Comparison of ENCODE assay signal across 8 mouse cellular contexts in genomic region chr7:25178787-25179605, GRCm38 (mm10). TPM values are rescaled to one million over a fixed set of nuclear protein-coding genes. Genes with fewer than 3 reads are reported as not detected.
A peak's percentile ranks its signal among the peaks of the same experiment; 100 is the strongest.
DNase-seq lines count a peak whose midpoint lies in the region; ATAC-seq and TF ChIP-seq lines count a peak whose summit lies in the region.

No protein-coding gene starts in this region.

- ATAC-seq in forebrain, embryonic 13.5 days, result peak; percentile 80

- DNase-seq in left cerebral cortex, adult 2 months (ENCODE audit: extremely low spot score in 1 of 2, low spot score in 2 of 2), result peak; percentile 32 to 39
- no peak for DNase-seq in left cerebral cortex, adult 8-10 months (ENCODE audit: low spot score in 2 of 2)
- DNase-seq in cerebellum, adult 18-20 months, result peak; percentile 59 to 65
- DNase-seq in limb, embryonic 10.5 days (ENCODE audit: low spot score), result peak; percentile 57
- no peak for DNase-seq in spleen, postnatal 14 days (ENCODE audit: low spot score in 2 of 2)
- DNase-seq in gastrocnemius, postnatal 10 days, result no peak

- peak overlapping the region; percentile 95 for H3K27ac ChIP-seq in left cerebral cortex, adult 2 months
- H3K27ac ChIP-seq in forebrain, embryonic 13.5 days, result peak overlapping the region; percentile 99
- H3K27ac ChIP-seq in limb, embryonic 10.5 days, result peak overlapping the region; percentile 72
- H3K27ac ChIP-seq in olfactory bulb, adult 2 months (ENCODE audit: insufficient read depth, low read depth, low read length), result peak overlapping the region; percentile 97

- peaks cover 62% of the 10 kb centered on the region for H3K4me1 ChIP-seq in forebrain, embryonic 13.5 days
- peaks cover 41% of the 10 kb centered on the region for H3K4me1 ChIP-seq in limb, embryonic 10.5 days
- peaks cover 28% of the 10 kb centered on the region for H3K4me1 ChIP-seq in olfactory bulb, adult 2 months (ENCODE audit: control insufficient read depth, insufficient read depth, low read length)

- TF ChIP-seq CTCF in left cerebral cortex, adult 2 months (IDR thresholded peaks at IDR 0.05), result no peak
- 0 out of 2 replicates have a peak, but pooled peaks have one; percentile 5 for TF ChIP-seq CTCF in olfactory bulb, adult 2 months (IDR thresholded peaks at IDR 0.05; ENCODE audit: insufficient read depth, low read depth, low read length)

- no peak for TF ChIP-seq POLR2A in olfactory bulb, adult 2 months (IDR thresholded peaks at IDR 0.05; ENCODE audit: insufficient read depth, low read depth, low read length)

- H3K27me3 ChIP-seq in forebrain, embryonic 13.5 days, result peaks cover 54% of the 10 kb centered on the region
- H3K27me3 ChIP-seq in limb, embryonic 10.5 days (ENCODE audit: low read depth, poor library complexity, severe bottlenecking), result peaks cover 100% of the 10 kb centered on the region

- H3K4me3 ChIP-seq in left cerebral cortex, adult 2 months, result peak overlapping the region; percentile 69
- H3K4me3 ChIP-seq in forebrain, embryonic 13.5 days, result peak overlapping the region; percentile 67
- peak overlapping the region; percentile 71 for H3K4me3 ChIP-seq in limb, embryonic 10.5 days
- peak overlapping the region; percentile 83 for H3K4me3 ChIP-seq in olfactory bulb, adult 2 months (ENCODE audit: insufficient read depth, low read depth, low read length)

- no peaks in the 10 kb centered on the region for H3K36me3 ChIP-seq in forebrain, embryonic 13.5 days (ENCODE audit: poor library complexity, severe bottlenecking)
- H3K36me3 ChIP-seq in limb, embryonic 10.5 days, result no peaks in the 10 kb centered on the region

- peak overlapping the region; percentile 92 for H3K9ac ChIP-seq in forebrain, embryonic 13.5 days

- under 1% methylated on average over 50 of the region's 56 CpGs for WGBS in forebrain, embryonic 13.5 days
- under 1% methylated on average over 55 of the region's 56 CpGs for WGBS in limb, embryonic 10.5 days
- WGBS in olfactory bulb, adult 2 months, result under 1% methylated on average over 53 of the region's 56 CpGs

- intact Hi-C loops in left cerebral cortex, adult 2 months (cut with DNase I), result loop anchor here (2.0 kb wide), 1 partner anchor 46 kb away; no protein-coding TSS in a partner anchor

- H3K9me3 ChIP-seq in forebrain, embryonic 13.5 days (replicated peaks), result no peaks in the 10 kb centered on the region
- no peaks in the 10 kb centered on the region for H3K9me3 ChIP-seq in limb, embryonic 10.5 days (replicated peaks)

- H3K4me2 ChIP-seq in forebrain, embryonic 13.5 days, result peak overlapping the region; percentile 75

RNA-seq across cellular contexts. Expression of gene Pou2f2, which starts 0.5 kb away (rescaled TPM):
- 10 to 100 TPM; 12.5 to 14.0 TPM for total RNA-seq in left cerebral cortex, adult 2 months (2021)
- 10 to 100 TPM; 10.5 to 13.2 (median 11.9) TPM for total RNA-seq in left cerebral cortex, adult 8-10 months (2022)
- polyA plus RNA-seq in forebrain, embryonic 13.5 days (2015; fragmentation: Nextera tagmentation; extraction: Ambion mirVana), result 21.9 and 22.2 TPM in 2 replicates
- polyA plus RNA-seq in limb, embryonic 10.5 days (2016; fragmentation: Nextera tagmentation; extraction: Ambion mirVana), result 3.3 and 4.1 TPM in 2 replicates
- not detected in 2 replicates for polyA plus RNA-seq in olfactory bulb, adult 2 months (2012; ENCODE audit: insufficient read depth, insufficient read length, low replicate concordance, missing spikeins)
- total RNA-seq in gastrocnemius, postnatal 10 days (2021), result under 1 TPM; 0.16 to 0.77 TPM

RNA-seq across cellular contexts. Expression of gene Dedd2, which starts 41.4 kb away (rescaled TPM):
- total RNA-seq in left cerebral cortex, adult 2 months (2021), result 10 to 100 TPM; 23.9 to 26.3 TPM
- 10 to 100 TPM; 21.2 to 24.5 (median 22.2) TPM for total RNA-seq in left cerebral cortex, adult 8-10 months (2022)
- polyA plus RNA-seq in forebrain, embryonic 13.5 days (2015; fragmentation: Nextera tagmentation; extraction: Ambion mirVana), result 11.0 and 12.5 TPM in 2 replicates
- 10.5 and 11.5 TPM in 2 replicates for polyA plus RNA-seq in limb, embryonic 10.5 days (2016; fragmentation: Nextera tagmentation; extraction: Ambion mirVana)
- polyA plus RNA-seq in olfactory bulb, adult 2 months (2012; ENCODE audit: insufficient read depth, insufficient read length, low replicate concordance, missing spikeins), result not detected in 2 replicates
- total RNA-seq in gastrocnemius, postnatal 10 days (2021), result 1 to 10 TPM; 6.3 to 7.4 TPM

RNA-seq across cellular contexts. Expression of gene Zfp526, which starts 42.2 kb away (rescaled TPM):
- 10 to 100 TPM; 10.6 to 11.2 TPM for total RNA-seq in left cerebral cortex, adult 2 months (2021)
- total RNA-seq in left cerebral cortex, adult 8-10 months (2022), result 10 to 100 TPM; 12.1 to 12.9 (median 12.8) TPM
- polyA plus RNA-seq in forebrain, embryonic 13.5 days (2015; fragmentation: Nextera tagmentation; extraction: Ambion mirVana), result 2.0 and 2.1 TPM in 2 replicates
- 3.1 and 3.3 TPM in 2 replicates for polyA plus RNA-seq in limb, embryonic 10.5 days (2016; fragmentation: Nextera tagmentation; extraction: Ambion mirVana)
- not detected in 2 replicates for polyA plus RNA-seq in olfactory bulb, adult 2 months (2012; ENCODE audit: insufficient read depth, insufficient read length, low replicate concordance, missing spikeins)
- total RNA-seq in gastrocnemius, postnatal 10 days (2021), result 1 to 10 TPM; 6.2 to 8.5 TPM

RNA-seq across cellular contexts. Expression of gene Gsk3a, which starts 58.7 kb away (rescaled TPM):
- 100 to 1,000 TPM; 215 to 220 TPM for total RNA-seq in left cerebral cortex, adult 2 months (2021)
- 100 to 1,000 TPM; 214 to 232 (median 222) TPM for total RNA-seq in left cerebral cortex, adult 8-10 months (2022)
- 11.2 and 12.9 TPM in 2 replicates for polyA plus RNA-seq in forebrain, embryonic 13.5 days (2015; fragmentation: Nextera tagmentation; extraction: Ambion mirVana)
- polyA plus RNA-seq in limb, embryonic 10.5 days (2016; fragmentation: Nextera tagmentation; extraction: Ambion mirVana), result 11.7 and 12.0 TPM in 2 replicates
- polyA plus RNA-seq in olfactory bulb, adult 2 months (2012; ENCODE audit: insufficient read depth, insufficient read length, low replicate concordance, missing spikeins), result not detected in 2 replicates
- total RNA-seq in gastrocnemius, postnatal 10 days (2021), result 10 to 100 TPM; 51.1 to 60.2 TPM

Comparison
In these comparisons a context has a peak if more than half of its experiments do, and no peak if none do; other contexts are left out.
1. DNase-seq: peak in left cerebral cortex, adult 2 months (2 of 2), cerebellum, adult 18-20 months (2 of 2) and limb, embryonic 10.5 days (single experiment); none in left cerebral cortex, adult 8-10 months (0 of 2), spleen, postnatal 14 days (0 of 2) and gastrocnemius, postnatal 10 days (single experiment).
2. RNA of gene Pou2f2, which starts 0.5 kb away (total RNA-seq): 12.5 to 14.0 TPM in left cerebral cortex, adult 2 months and 10.5 to 13.2 TPM in left cerebral cortex, adult 8-10 months; 0.16 to 0.77 TPM in gastrocnemius, postnatal 10 days; every median in the first group is over 4 times any median in the second.
3. Peak in every context shown above with its lines, with median percentiles within 50 percentile points of each other: H3K27ac ChIP-seq and H3K4me3 ChIP-seq.